Mouse (Mus musculus) ovary, postnatal 10 days (tissue): ENCODE results near the gene Mybpc2.

Source experiments
- DNase-seq: peaks from one replicate; pipeline ENCODE4 v3.0.0; 2022; ENCODE audit warnings: low spot score

The Mybpc2 gene

GRCm38 (mm10) chr7:44485572-44486195, 38.8 kb downstream of the Mybpc2 start:
- DNase-seq = no peak

GRCm38 (mm10) chr7:44484841-44485571, 39.5 kb downstream of the Mybpc2 start:
- peak; percentile 31 for DNase-seq

- DNase-seq = no peak
These were observed 40.3 kb downstream of the Mybpc2 start for GRCm38 (mm10) chr7:44484109-44484508.

GRCm38 (mm10) chr7:44482836-44483435, 41.5 kb downstream of the Mybpc2 start:
- DNase-seq = no peak

- DNase-seq = no peak
These were observed 49.3 kb downstream of the Mybpc2 start for GRCm38 (mm10) chr7:44475046-44475614.

GRCm38 (mm10) chr7:44474419-44474818, 50.0 kb downstream of the Mybpc2 start:
- DNase-seq = no peak

GRCm38 (mm10) chr7:44472961-44473646, 51.4 kb downstream of the Mybpc2 start:
- no peak for DNase-seq

GRCm38 (mm10) chr7:44472558-44472885, 51.9 kb downstream of the Mybpc2 start:
- no peak for DNase-seq

GRCm38 (mm10) chr7:44471880-44472557, 52.4 kb downstream of the Mybpc2 start:
- no peak for DNase-seq

GRCm38 (mm10) chr7:44470696-44471612, 53.5 kb downstream of the Mybpc2 start:
- DNase-seq = no peak

- no peak for DNase-seq
These were observed 54.5 kb downstream of the Mybpc2 start for GRCm38 (mm10) chr7:44469677-44470675.

GRCm38 (mm10) chr7:44468644-44469285, 55.7 kb downstream of the Mybpc2 start:
- DNase-seq = no peak

- peak; percentile 65 for DNase-seq
These were observed 56.5 kb downstream of the Mybpc2 start, which contains the start of gene Josd2 for GRCm38 (mm10) chr7:44467811-44468411. Josd2 (plus strand) TSS chr7:44467980.

- no peak for DNase-seq
These were observed 57.6 kb downstream of the Mybpc2 start for GRCm38 (mm10) chr7:44466888-44467311.

- DNase-seq = no peak
These were observed 58.2 kb downstream of the Mybpc2 start for GRCm38 (mm10) chr7:44466006-44466887.

- no peak for DNase-seq
These were observed 59.3 kb downstream of the Mybpc2 start, which contains the start of gene Aspdh for GRCm38 (mm10) chr7:44465111-44465510. Aspdh (plus strand) TSS chr7:44465391.

GRCm38 (mm10) chr7:44464511-44464910, 59.9 kb downstream of the Mybpc2 start:
- DNase-seq = no peak
